Mouse (Mus musculus): ENCODE results near the gene Bloc1s2. TPM values are rescaled to one million over a fixed set of nuclear protein-coding genes. Genes with fewer than 3 reads are reported as not detected.
A peak's percentile ranks its signal among the peaks of the same experiment; 100 is the strongest.

Bloc1s2 gene
- total RNA-seq (2012; rRNA removed) = 77.2 and 80.5 TPM in 2 replicates

GRCm38 (mm10) chr19:44145702-44146567 is at the start of gene Bloc1s2:
Bloc1s2 (minus strand) TSS chr19:44146446.
- peak within 1 kb of the TSS; percentile 93 for H3K9ac ChIP-seq (ENCODE audit: insufficient read depth, low read depth, low read length, poor library complexity, severe bottlenecking)
- peak within 1 kb of the TSS; percentile 65 to 76 for H3K4me3 ChIP-seq (ENCODE audit: insufficient read depth in 1 of 2, low read depth in 1 of 2, low read length in 2 of 2, poor library complexity in 1 of 2, severe bottlenecking in 1 of 2)
- no peak within 1 kb of the TSS for H3K27ac ChIP-seq (ENCODE audit: insufficient read depth, low read depth, low read length, poor library complexity, severe bottlenecking)
- in situ Hi-C loops (cut with MboI; ENCODE audit: low sequenced_read_pairs in 2 of 2, unreplicated experiment in 2 of 2) = no loop called here
- H3K36me3 ChIP-seq (ENCODE audit: control insufficient read depth, insufficient read depth, low read length, poor library complexity, severe bottlenecking) = peaks cover 15% of the 10 kb centered on the region
- no peaks in the 10 kb centered on the region for H3K9me3 ChIP-seq (ENCODE audit: control insufficient read depth, insufficient read depth, low read depth, low read length)
- peak; percentile 68 for DNase-seq (ENCODE audit: low read depth, low spot score)
- TF ChIP-seq ZNF384 (IDR thresholded peaks at IDR 0.05; ENCODE audit: low read depth, low read length) (no peak), HCFC1 (IDR thresholded peaks at IDR 0.05; ENCODE audit: borderline replicate concordance, insufficient read depth, low read length) (no peak), MAFK (IDR thresholded peaks at IDR 0.05; ENCODE audit: insufficient read depth, low read depth, low read length) (no peak), CHD2 (IDR thresholded peaks at IDR 0.05; ENCODE audit: low read depth, low read length) (no peak), ZC3H11A (IDR thresholded peaks at IDR 0.05; ENCODE audit: borderline replicate concordance, low read depth, low read length) (no peak)
- peaks cover 0 to 2% of the 10 kb centered on the region in 2 experiments; a peak in 1 of 4 replicates for H3K4me1 ChIP-seq (ENCODE audit: control insufficient read depth in 2 of 2, insufficient read depth in 2 of 2, low read length in 2 of 2, poor library complexity in 1 of 2)

- H3K36me3 ChIP-seq (ENCODE audit: control insufficient read depth, insufficient read depth, low read length, poor library complexity, severe bottlenecking) = no peaks in the 10 kb centered on the region
- H3K27ac ChIP-seq (ENCODE audit: insufficient read depth, low read depth, low read length, poor library complexity, severe bottlenecking) = no peak overlapping the region
- H3K4me1 ChIP-seq (ENCODE audit: control insufficient read depth in 2 of 2, insufficient read depth in 2 of 2, low read length in 2 of 2, poor library complexity in 1 of 2) = peaks cover 0 to 2% of the 10 kb centered on the region in 2 experiments; a peak in 1 of 4 replicates
- no peak overlapping the region for H3K9ac ChIP-seq (ENCODE audit: insufficient read depth, low read depth, low read length, poor library complexity, severe bottlenecking)
- DNase-seq (ENCODE audit: low read depth, low spot score) = peak; percentile 72
- TF ChIP-seq ZC3H11A (IDR thresholded peaks at IDR 0.05; ENCODE audit: borderline replicate concordance, low read depth, low read length) (peak; percentile 14; the same call in 1 of the 2 replicates), HCFC1 (IDR thresholded peaks at IDR 0.05; ENCODE audit: borderline replicate concordance, insufficient read depth, low read length) (no peak), MAFK (IDR thresholded peaks at IDR 0.05; ENCODE audit: insufficient read depth, low read depth, low read length) (0 out of 2 replicates have a peak, but pooled peaks have one; percentile 12), ZNF384 (IDR thresholded peaks at IDR 0.05; ENCODE audit: low read depth, low read length) (peak; percentile 86), CHD2 (IDR thresholded peaks at IDR 0.05; ENCODE audit: low read depth, low read length) (no peak)
- no peak overlapping the region for H3K4me3 ChIP-seq (ENCODE audit: insufficient read depth in 1 of 2, low read depth in 1 of 2, low read length in 2 of 2, poor library complexity in 1 of 2, severe bottlenecking in 1 of 2)
- H3K9me3 ChIP-seq (ENCODE audit: control insufficient read depth, insufficient read depth, low read depth, low read length) = no peaks in the 10 kb centered on the region
- in situ Hi-C loops (cut with MboI; ENCODE audit: low sequenced_read_pairs in 2 of 2, unreplicated experiment in 2 of 2) = no loop called here
Measured at GRCm38 (mm10) chr19:44195138-44195537, 48.9 kb upstream of the Bloc1s2 start.

DNA sequence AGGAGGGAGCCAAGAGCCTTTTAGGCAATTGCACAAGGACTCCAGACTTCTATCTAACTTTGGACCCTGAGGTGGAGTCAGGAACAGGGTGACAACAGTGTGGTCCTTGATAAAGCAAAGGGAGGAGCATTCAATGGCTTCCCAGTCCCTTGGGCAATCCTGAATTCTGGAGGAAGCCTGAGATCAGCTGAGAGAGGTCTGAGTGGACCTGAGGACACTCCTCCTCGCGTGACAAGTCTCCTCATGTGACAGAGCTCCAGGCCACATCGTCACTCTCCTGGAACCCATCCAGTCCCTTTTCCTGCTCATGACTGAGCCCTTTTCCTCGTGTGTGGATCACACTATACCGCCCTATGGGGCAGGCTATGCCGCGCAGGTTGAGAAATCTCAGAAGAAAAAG is 47.7 kb upstream of the Bloc1s2 start:
- in situ Hi-C loops (cut with MboI; ENCODE audit: low sequenced_read_pairs in 2 of 2, unreplicated experiment in 2 of 2) = no loop called here
- no peak overlapping the region for H3K4me3 ChIP-seq (ENCODE audit: insufficient read depth in 1 of 2, low read depth in 1 of 2, low read length in 2 of 2, poor library complexity in 1 of 2, severe bottlenecking in 1 of 2)
- no peaks in the 10 kb centered on the region for H3K9me3 ChIP-seq (ENCODE audit: control insufficient read depth, insufficient read depth, low read depth, low read length)
- H3K9ac ChIP-seq (ENCODE audit: insufficient read depth, low read depth, low read length, poor library complexity, severe bottlenecking) = no peak overlapping the region
- H3K4me1 ChIP-seq (ENCODE audit: control insufficient read depth in 2 of 2, insufficient read depth in 2 of 2, low read length in 2 of 2, poor library complexity in 1 of 2) = peaks cover 0 to 2% of the 10 kb centered on the region in 2 experiments; a peak in 1 of 4 replicates
- no peak overlapping the region for H3K27ac ChIP-seq (ENCODE audit: insufficient read depth, low read depth, low read length, poor library complexity, severe bottlenecking)
- TF ChIP-seq HCFC1 (IDR thresholded peaks at IDR 0.05; ENCODE audit: borderline replicate concordance, insufficient read depth, low read length) (no peak), MAFK (IDR thresholded peaks at IDR 0.05; ENCODE audit: insufficient read depth, low read depth, low read length) (no peak), ZC3H11A (IDR thresholded peaks at IDR 0.05; ENCODE audit: borderline replicate concordance, low read depth, low read length) (no peak), ZNF384 (IDR thresholded peaks at IDR 0.05; ENCODE audit: low read depth, low read length) (no peak), CHD2 (IDR thresholded peaks at IDR 0.05; ENCODE audit: low read depth, low read length) (no peak)
- H3K36me3 ChIP-seq (ENCODE audit: control insufficient read depth, insufficient read depth, low read length, poor library complexity, severe bottlenecking) = no peaks in the 10 kb centered on the region
- DNase-seq (ENCODE audit: low read depth, low spot score) = no peak

- Histone ChIP-seq H3K4me3 (ENCODE audit: insufficient read depth in 1 of 2, low read depth in 1 of 2, low read length in 2 of 2, poor library complexity in 1 of 2, severe bottlenecking in 1 of 2) (no peak within 1 kb of the TSS), H3K9me3 (ENCODE audit: control insufficient read depth, insufficient read depth, low read depth, low read length) (no peaks in the 10 kb centered on the region), H3K9ac (ENCODE audit: insufficient read depth, low read depth, low read length, poor library complexity, severe bottlenecking) (no peak within 1 kb of the TSS), H3K4me1 (ENCODE audit: control insufficient read depth in 2 of 2, insufficient read depth in 2 of 2, low read length in 2 of 2, poor library complexity in 1 of 2) (peaks cover 0 to 2% of the 10 kb centered on the region in 2 experiments; a peak in 1 of 4 replicates), H3K36me3 (ENCODE audit: control insufficient read depth, insufficient read depth, low read length, poor library complexity, severe bottlenecking) (no peaks in the 10 kb centered on the region), H3K27ac (ENCODE audit: insufficient read depth, low read depth, low read length, poor library complexity, severe bottlenecking) (no peak within 1 kb of the TSS)
- in situ Hi-C loops (cut with MboI; ENCODE audit: low sequenced_read_pairs in 2 of 2, unreplicated experiment in 2 of 2) = no loop called here
- TF ChIP-seq ZC3H11A (IDR thresholded peaks at IDR 0.05; ENCODE audit: borderline replicate concordance, low read depth, low read length) (no peak), HCFC1 (IDR thresholded peaks at IDR 0.05; ENCODE audit: borderline replicate concordance, insufficient read depth, low read length) (no peak), ZNF384 (IDR thresholded peaks at IDR 0.05; ENCODE audit: low read depth, low read length) (no peak), CHD2 (IDR thresholded peaks at IDR 0.05; ENCODE audit: low read depth, low read length) (no peak), MAFK (IDR thresholded peaks at IDR 0.05; ENCODE audit: insufficient read depth, low read depth, low read length) (no peak)
- DNase-seq (ENCODE audit: low read depth, low spot score) = no peak
Measured at GRCm38 (mm10) chr19:44192342-44192741, 46.1 kb upstream of the Bloc1s2 start, which contains the start of gene Pkd2l1. Pkd2l1 (minus strand) TSS chr19:44192442.

Measured in ES-E14 (cell line).